Mouse (Mus musculus): ENCODE results near the gene Emc1. TPM values are rescaled to one million over a fixed set of nuclear protein-coding genes. Genes with fewer than 3 reads are reported as not detected.

The Emc1 gene
- 29.2 and 31.4 TPM in 2 replicates for polyA plus RNA-seq (2012; rRNA removed)

- peak within 1 kb of the TSS; percentile 97 for H3K4me3 ChIP-seq (ENCODE audit: insufficient read depth, low read depth, low read length)
- H3K27ac ChIP-seq (ENCODE audit: insufficient read depth, low read depth, low read length), result peak within 1 kb of the TSS; percentile 100
- peaks cover 3% of the 10 kb centered on the region; the same call in 1 of the 2 replicates for H3K4me1 ChIP-seq (ENCODE audit: control insufficient read depth, insufficient read depth, low read length)
- no peaks in the 10 kb centered on the region for H3K27me3 ChIP-seq (replicated peaks; ENCODE audit: control insufficient read depth, insufficient read depth, low read length)
- WGBS, result under 1% methylated on average over 64 of the region's 64 CpGs
- no peaks in the 10 kb centered on the region; the same call in 1 of the 2 replicates for H3K36me3 ChIP-seq (ENCODE audit: control insufficient read depth, insufficient read depth, low read length)
- DNase-seq, result peak; percentile 90
- TF ChIP-seq CTCF (conservative IDR thresholded peaks at IDR 0.05; ENCODE audit: insufficient read depth, insufficient read length, low read depth, low read length) (no peak), POLR2A (IDR thresholded peaks at IDR 0.05; ENCODE audit: low read depth, low read length) (peak; percentile 19)
Observed at GRCm38 (mm10) chr4:139351931-139352711, at the start of gene Emc1, which contains the start of the genes Mrto4 and Ubr4. Emc1 (plus strand) TSS chr4:139352587. Mrto4 (minus strand) TSS chr4:139352576. Ubr4 (plus strand) TSS chr4:139352609.

GRCm38 (mm10) chr4:139305521-139305920 lies 46.9 kb upstream of the Emc1 start:
- H3K36me3 ChIP-seq (ENCODE audit: control insufficient read depth, insufficient read depth, low read length), result no peaks in the 10 kb centered on the region; the same call in 1 of the 2 replicates
- WGBS, result 78% methylated on average over 3 of the region's 3 CpGs
- DNase-seq, result no peak
- H3K27ac ChIP-seq (ENCODE audit: insufficient read depth, low read depth, low read length), result no peak overlapping the region
- H3K27me3 ChIP-seq (replicated peaks; ENCODE audit: control insufficient read depth, insufficient read depth, low read length), result no peaks in the 10 kb centered on the region
- H3K4me1 ChIP-seq (ENCODE audit: control insufficient read depth, insufficient read depth, low read length), result 0 out of 2 replicates have a peak, but pooled peaks cover 8% of the 10 kb centered on the region
- H3K4me3 ChIP-seq (ENCODE audit: insufficient read depth, low read depth, low read length), result no peak overlapping the region
- TF ChIP-seq CTCF (conservative IDR thresholded peaks at IDR 0.05; ENCODE audit: insufficient read depth, insufficient read length, low read depth, low read length), result no peak
- TF ChIP-seq POLR2A (IDR thresholded peaks at IDR 0.05; ENCODE audit: low read depth, low read length), result no peak

GRCm38 (mm10) chr4:139307916-139308315 lies 44.5 kb upstream of the Emc1 start:
- Histone ChIP-seq H3K4me1 (ENCODE audit: control insufficient read depth, insufficient read depth, low read length) (0 out of 2 replicates have a peak, but pooled peaks cover 12% of the 10 kb centered on the region), H3K27ac (ENCODE audit: insufficient read depth, low read depth, low read length) (no peak overlapping the region), H3K27me3 (replicated peaks; ENCODE audit: control insufficient read depth, insufficient read depth, low read length) (no peaks in the 10 kb centered on the region), H3K36me3 (ENCODE audit: control insufficient read depth, insufficient read depth, low read length) (no peaks in the 10 kb centered on the region), H3K4me3 (ENCODE audit: insufficient read depth, low read depth, low read length) (no peak overlapping the region)
- DNase-seq, result peak; percentile 77
- 63% methylated on average over 5 of the region's 5 CpGs for WGBS
- TF ChIP-seq POLR2A (IDR thresholded peaks at IDR 0.05; ENCODE audit: low read depth, low read length), result no peak
- TF ChIP-seq CTCF (conservative IDR thresholded peaks at IDR 0.05; ENCODE audit: insufficient read depth, insufficient read length, low read depth, low read length), result no peak

GRCm38 (mm10) chr4:139309651-139310050 lies 42.7 kb upstream of the Emc1 start:
- TF ChIP-seq POLR2A (IDR thresholded peaks at IDR 0.05; ENCODE audit: low read depth, low read length), result no peak
- no peak for TF ChIP-seq CTCF (conservative IDR thresholded peaks at IDR 0.05; ENCODE audit: insufficient read depth, insufficient read length, low read depth, low read length)
- 21% methylated on average over 6 of the region's 6 CpGs for WGBS
- DNase-seq, result no peak
- Histone ChIP-seq H3K36me3 (ENCODE audit: control insufficient read depth, insufficient read depth, low read length) (no peaks in the 10 kb centered on the region), H3K27ac (ENCODE audit: insufficient read depth, low read depth, low read length) (no peak overlapping the region), H3K27me3 (replicated peaks; ENCODE audit: control insufficient read depth, insufficient read depth, low read length) (no peaks in the 10 kb centered on the region), H3K4me1 (ENCODE audit: control insufficient read depth, insufficient read depth, low read length) (0 out of 2 replicates have a peak, but pooled peaks cover 12% of the 10 kb centered on the region), H3K4me3 (ENCODE audit: insufficient read depth, low read depth, low read length) (peak overlapping the region; percentile 64)

GRCm38 (mm10) chr4:139310171-139310898 lies 42.1 kb upstream of the Emc1 start, which contains the start of the genes Pqlc2 and Akr7a5:
Pqlc2 (minus strand) TSS chr4:139310708.
Akr7a5 (plus strand) TSS chr4:139310744.
- 1% methylated on average over 63 of the region's 63 CpGs for WGBS
- Histone ChIP-seq H3K27me3 (replicated peaks; ENCODE audit: control insufficient read depth, insufficient read depth, low read length) (no peaks in the 10 kb centered on the region), H3K27ac (ENCODE audit: insufficient read depth, low read depth, low read length) (peak within 1 kb of the TSS; percentile 81), H3K4me3 (ENCODE audit: insufficient read depth, low read depth, low read length) (peak within 1 kb of the TSS; percentile 64), H3K4me1 (ENCODE audit: control insufficient read depth, insufficient read depth, low read length) (0 out of 2 replicates have a peak, but pooled peaks cover 12% of the 10 kb centered on the region), H3K36me3 (ENCODE audit: control insufficient read depth, insufficient read depth, low read length) (no peaks in the 10 kb centered on the region)
- peak; percentile 98 for DNase-seq
- peak; percentile 83 for TF ChIP-seq POLR2A (IDR thresholded peaks at IDR 0.05; ENCODE audit: low read depth, low read length)
- TF ChIP-seq CTCF (conservative IDR thresholded peaks at IDR 0.05; ENCODE audit: insufficient read depth, insufficient read length, low read depth, low read length), result no peak

- Histone ChIP-seq H3K36me3 (ENCODE audit: control insufficient read depth, insufficient read depth, low read length) (no peaks in the 10 kb centered on the region), H3K27ac (ENCODE audit: insufficient read depth, low read depth, low read length) (peak overlapping the region; percentile 81), H3K27me3 (replicated peaks; ENCODE audit: control insufficient read depth, insufficient read depth, low read length) (no peaks in the 10 kb centered on the region), H3K4me3 (ENCODE audit: insufficient read depth, low read depth, low read length) (peak overlapping the region; percentile 64), H3K4me1 (ENCODE audit: control insufficient read depth, insufficient read depth, low read length) (0 out of 2 replicates have a peak, but pooled peaks cover 12% of the 10 kb centered on the region)
- WGBS, result under 1% methylated on average over 53 of the region's 53 CpGs
- peak; percentile 82 for DNase-seq
- no peak for TF ChIP-seq CTCF (conservative IDR thresholded peaks at IDR 0.05; ENCODE audit: insufficient read depth, insufficient read length, low read depth, low read length)
Observed at GRCm38 (mm10) chr4:139310899-139311701, 41.3 kb upstream of the Emc1 start.
